Mouse (Mus musculus) lung, adult 2 months (tissue): Measurements from ENCODE around the gene Pcsk4. TPM values are rescaled to one million over a fixed set of nuclear protein-coding genes. Genes with fewer than 3 reads are reported as not detected.
A peak's percentile ranks its signal among the peaks of the same experiment; 100 is the strongest.

Source experiments
- DNase-seq: peaks from one replicate; pipeline ENCODE4 v3.0.0; 2022
- H3K4me1 ChIP-seq: fragments of 200-500 bp; 2 replicates; pipeline ENCODE4 v1.6.1; 2011; ENCODE audit warnings: low read length; ENCODE audit not compliant: control insufficient read depth, insufficient read depth
- H3K4me3 ChIP-seq: fragments of 200-500 bp; replicated peaks from 2 replicates; pipeline ENCODE3; 2011; ENCODE audit warnings: low read depth, mild to moderate bottlenecking, control low read depth, low read length; ENCODE audit errors: extremely low read depth
- CTCF ChIP-seq: fragments of 200-500 bp; IDR thresholded peaks from 2 replicates; pipeline ENCODE4 v1.5.1; 2011; ENCODE audit warnings: mild to moderate bottlenecking, low read length, control low read depth; ENCODE audit not compliant: insufficient read depth
- POLR2A ChIP-seq: fragments of 200-500 bp; IDR thresholded peaks from 2 replicates; pipeline ENCODE4 v1.6.1; 2011; ENCODE audit warnings: low read depth, mild to moderate bottlenecking, control low read depth, low read length, borderline replicate concordance; ENCODE audit errors: extremely low read depth
- WGBS: fragments of 180-500 bp; shearing (Covaris S2); methylation state at CpG from one replicate; pipeline ENCODE4 v1.1.7; 2018; 5-methylcytosine and 5-hydroxymethylcytosine counted together
- polyA plus RNA-seq: library from polyadenylated mRNA; depleted of rRNA; stranded (reverse); fragments of >200 nt; gene quantifications from 2 replicates; pipeline ENCODE4 v1.2.3, GENCODE M21; 2012; rRNA removed

Gene Pcsk4
- polyA plus RNA-seq, 1 experiment: 10.4 TPM

DNA sequence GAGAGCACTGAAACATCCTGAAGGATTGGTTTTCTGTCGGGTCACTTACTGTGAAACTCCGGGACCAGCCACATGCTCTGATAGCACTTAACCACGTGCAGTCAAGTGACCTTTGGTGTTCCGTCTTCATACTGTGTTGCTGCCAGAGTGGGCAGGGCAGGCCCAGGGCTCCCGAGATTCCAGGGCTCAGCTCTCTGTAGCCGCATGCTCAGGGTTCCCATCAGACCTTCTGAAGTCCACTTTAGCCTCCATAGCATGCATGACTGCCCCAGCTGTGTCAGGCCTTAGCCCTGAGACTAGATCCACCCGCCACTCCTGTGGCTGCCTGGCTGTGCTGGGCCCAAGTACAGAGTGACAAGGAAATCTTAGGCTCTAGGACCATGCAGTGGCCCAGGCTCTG is 48.0 kb downstream of the Pcsk4 start:
- TF ChIP-seq CTCF (no peak), POLR2A (no peak)
- Histone ChIP-seq H3K4me3 (no peak overlapping the region), H3K4me1 (0 out of 2 replicates have a peak, but pooled peaks cover 4% of the 10 kb centered on the region)
- WGBS: 64% methylated on average over 7 of the region's 7 CpGs
- peak; percentile 43 for DNase-seq

DNA sequence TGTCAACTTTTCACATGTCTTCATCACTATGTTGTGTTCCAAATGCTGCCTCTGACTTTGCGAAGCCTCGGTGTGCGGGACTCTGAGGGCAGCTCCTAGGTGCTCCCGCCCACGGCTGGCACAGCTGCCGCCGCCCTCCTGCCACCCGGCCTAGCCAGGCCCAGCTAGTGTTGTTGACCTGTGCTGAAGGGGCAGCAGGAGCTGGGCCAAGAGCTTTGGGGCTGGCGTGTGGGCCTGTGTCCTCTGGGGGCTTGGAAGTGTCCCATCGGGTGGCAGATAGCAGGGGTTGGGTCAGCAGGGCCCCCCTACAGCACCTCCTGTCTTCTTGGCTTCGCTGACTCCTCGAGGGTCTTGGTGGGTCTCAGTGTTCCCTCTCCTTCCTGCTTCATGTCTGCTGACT is 50.0 kb downstream of the Pcsk4 start:
- DNase-seq: no peak
- Histone ChIP-seq H3K4me1 (0 out of 2 replicates have a peak, but pooled peaks cover 4% of the 10 kb centered on the region), H3K4me3 (no peak overlapping the region)
- no peak for TF ChIP-seq CTCF
- no peak for TF ChIP-seq POLR2A
- WGBS: 84% methylated on average over 12 of the region's 12 CpGs

DNA sequence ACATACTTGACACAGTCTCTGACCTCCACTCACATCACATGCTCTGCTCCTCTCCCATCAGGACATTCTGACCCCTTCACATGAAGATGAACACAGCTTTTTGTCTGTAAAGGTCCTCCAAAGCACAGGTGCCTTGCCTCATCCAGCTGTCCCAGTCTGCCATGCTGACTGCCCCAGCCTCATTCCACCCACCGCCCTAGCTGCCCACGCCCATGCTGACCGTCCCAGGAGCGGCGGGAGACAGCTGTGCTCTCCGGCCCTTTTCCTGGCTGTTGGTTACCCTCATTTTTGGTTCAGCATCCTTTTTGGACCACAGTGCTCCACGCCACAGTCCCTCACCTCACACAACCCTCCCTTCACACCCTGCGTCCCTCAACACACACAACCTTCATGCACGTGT is 50.9 kb downstream of the Pcsk4 start:
- DNase-seq: no peak
- H3K4me3 ChIP-seq: no peak overlapping the region
- 89% methylated on average over 9 of the region's 9 CpGs for WGBS
- H3K4me1 ChIP-seq: 0 out of 2 replicates have a peak, but pooled peaks cover 4% of the 10 kb centered on the region
- TF ChIP-seq CTCF: no peak
- no peak for TF ChIP-seq POLR2A

DNA sequence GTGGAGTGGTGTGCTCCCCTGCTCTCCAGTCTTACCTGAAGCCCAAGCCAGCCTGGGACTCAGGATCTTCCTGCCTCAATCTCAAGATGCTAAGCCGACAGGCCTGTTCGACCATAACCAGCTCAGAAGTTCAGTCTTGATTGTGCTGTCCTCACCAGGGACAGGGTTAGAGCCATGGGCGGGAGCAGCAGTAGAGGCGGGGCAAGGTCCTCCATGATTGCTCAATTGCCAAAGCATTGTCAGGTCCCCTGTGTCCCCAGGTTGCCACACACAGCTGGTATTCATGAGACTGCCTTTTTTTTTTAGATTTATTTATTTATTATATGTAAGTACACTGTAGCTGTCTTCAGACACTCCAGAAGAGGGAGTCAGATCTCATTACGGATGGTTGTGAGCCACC is 53.1 kb downstream of the Pcsk4 start:
- TF ChIP-seq POLR2A: no peak
- no peak for TF ChIP-seq CTCF
- no peak for DNase-seq
- Histone ChIP-seq H3K4me3 (no peak overlapping the region), H3K4me1 (peaks cover 2% of the 10 kb centered on the region; the same call in 1 of the 2 replicates)
- WGBS: 66% methylated on average over 5 of the region's 5 CpGs

DNA sequence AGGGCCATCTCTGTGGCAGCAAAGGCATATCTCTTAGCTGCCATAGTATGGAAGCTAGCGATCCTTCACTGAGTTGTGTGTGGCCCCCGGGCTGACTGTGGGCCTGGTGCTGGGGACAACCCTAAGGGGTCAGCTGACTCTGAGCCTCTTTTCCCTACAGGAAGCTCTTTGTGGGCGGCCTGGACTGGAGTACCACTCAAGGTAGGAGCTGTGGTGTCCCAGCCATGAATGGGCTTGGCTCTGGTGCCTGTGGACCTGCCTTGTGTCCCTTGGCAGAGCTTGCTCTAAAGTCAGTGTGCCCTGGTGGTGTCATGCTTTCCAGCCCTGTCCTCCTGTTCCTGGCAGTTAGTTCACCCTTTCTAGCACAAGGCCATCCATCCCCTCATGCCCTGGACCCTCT is 55.5 kb downstream of the Pcsk4 start:
- TF ChIP-seq POLR2A (no peak), CTCF (no peak)
- Histone ChIP-seq H3K4me3 (no peak overlapping the region), H3K4me1 (peaks cover 14% of the 10 kb centered on the region; the same call in 1 of the 2 replicates)
- 70% methylated on average over 3 of the region's 3 CpGs for WGBS
- no peak for DNase-seq

DNA sequence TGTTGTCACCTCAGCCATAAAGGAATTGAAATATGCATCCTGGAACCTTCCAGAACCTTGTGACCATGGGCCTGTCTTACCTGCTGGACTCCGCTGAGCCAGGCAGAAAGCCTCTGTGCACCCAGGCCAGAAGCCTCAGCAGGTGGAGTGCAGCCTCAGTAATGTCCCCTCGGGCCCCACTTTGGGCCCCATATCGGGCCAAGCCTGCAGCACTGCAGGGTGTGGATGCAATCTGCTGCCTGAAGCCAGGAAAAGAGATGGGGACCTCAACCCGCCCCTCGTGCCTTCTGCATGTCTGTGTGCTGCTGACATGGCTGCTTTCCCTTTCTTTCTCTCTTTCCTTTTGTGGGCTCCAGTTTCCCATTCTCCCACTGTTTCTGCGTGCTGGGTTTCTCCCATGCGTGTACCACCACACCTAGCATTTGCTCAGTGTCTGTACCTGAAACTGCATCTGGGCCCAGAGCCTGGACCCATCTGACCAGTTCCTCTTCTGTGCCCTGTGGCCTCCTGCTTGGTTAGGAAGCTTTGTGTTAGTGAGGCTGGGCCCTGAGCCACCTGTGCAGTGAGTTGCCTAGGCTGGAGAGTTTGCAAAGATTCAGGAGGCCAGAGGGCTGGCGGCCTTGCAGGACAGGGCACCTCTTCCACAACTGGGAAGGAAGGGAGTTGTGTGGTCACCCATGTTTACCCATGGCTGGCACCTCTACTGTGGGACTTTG is 57.3 kb downstream of the Pcsk4 start:
- 65% methylated on average over 8 of the region's 8 CpGs for WGBS
- peaks cover 19% of the 10 kb centered on the region for H3K4me1 ChIP-seq
- no peak overlapping the region for H3K4me3 ChIP-seq
- no peak for DNase-seq
- TF ChIP-seq CTCF (no peak), POLR2A (no peak)

Other genes starting within 250 kb of the Pcsk4 start
- 83.7 and 85.8 TPM in 2 replicates for gene Sbno2, start 223.9 kb downstream of the Pcsk4 start, polyA plus RNA-seq
- gene Stk11, start 213.7 kb downstream of the Pcsk4 start, polyA plus RNA-seq: 161 and 168 TPM in 2 replicates
- gene Atp5d, start 190.9 kb downstream of the Pcsk4 start, polyA plus RNA-seq: 709 and 1,054 TPM in 2 replicates
- 29.9 and 31.5 TPM in 2 replicates for gene Cbarp, start 188.7 kb downstream of the Pcsk4 start, polyA plus RNA-seq
- gene Midn, start 181.2 kb downstream of the Pcsk4 start, polyA plus RNA-seq: 110 and 150 TPM in 2 replicates
- gene Cirbp, start 163.5 kb downstream of the Pcsk4 start, polyA plus RNA-seq: 162 and 200 TPM in 2 replicates
- gene 1600002K03Rik, start 156.6 kb downstream of the Pcsk4 start, polyA plus RNA-seq: 11.2 and 14.0 TPM in 2 replicates
- gene Efna2, start 150.0 kb downstream of the Pcsk4 start, polyA plus RNA-seq: 3.6 and 4.7 TPM in 2 replicates
- 39.6 and 42.0 TPM in 2 replicates for gene Mum1, start 103.1 kb downstream of the Pcsk4 start, polyA plus RNA-seq
- 421 and 497 TPM in 2 replicates for gene Ndufs7, start 80.4 kb downstream of the Pcsk4 start, polyA plus RNA-seq
- gene Gamt, start 68.5 kb downstream of the Pcsk4 start, polyA plus RNA-seq: 26.4 and 29.7 TPM in 2 replicates
- gene Dazap1, start 68.0 kb downstream of the Pcsk4 start, polyA plus RNA-seq: 65.9 and 68.5 TPM in 2 replicates
- gene Rps15, start 37.0 kb downstream of the Pcsk4 start, polyA plus RNA-seq: 1,318 and 1,397 TPM in 2 replicates
- gene Apc2, start 33.5 kb downstream of the Pcsk4 start, polyA plus RNA-seq: 3.8 and 4.1 TPM in 2 replicates
- gene 2310011J03Rik, start 9.0 kb downstream of the Pcsk4 start, polyA plus RNA-seq: 58.4 and 62.4 TPM in 2 replicates
- 23.7 and 26.8 TPM in 2 replicates for gene Reep6, start 455 bp upstream of the Pcsk4 start, polyA plus RNA-seq
- gene Adamtsl5, start 18.9 kb upstream of the Pcsk4 start, polyA plus RNA-seq: 87.6 and 89.2 TPM in 2 replicates
- 5.5 and 6.0 TPM in 2 replicates for gene Plk5, start 27.0 kb upstream of the Pcsk4 start, polyA plus RNA-seq
- gene Mex3d, start 58.2 kb upstream of the Pcsk4 start, polyA plus RNA-seq: 37.5 and 48.3 TPM in 2 replicates
- 131 and 143 TPM in 2 replicates for gene Mbd3, start 70.1 kb upstream of the Pcsk4 start, polyA plus RNA-seq
- 1,202 and 1,263 TPM in 2 replicates for gene Uqcr11, start 77.3 kb upstream of the Pcsk4 start, polyA plus RNA-seq
- 94.7 and 98.6 TPM in 2 replicates for gene Tcf3, start 104.1 kb upstream of the Pcsk4 start, polyA plus RNA-seq
- not detected in 2 replicates for gene Onecut3, start 165.3 kb upstream of the Pcsk4 start, polyA plus RNA-seq
- 0.08 and 0.11 TPM in 2 replicates for gene Atp8b3, start 209.6 kb upstream of the Pcsk4 start, polyA plus RNA-seq
- 61.8 and 62.7 TPM in 2 replicates for gene Rexo1, start 232.1 kb upstream of the Pcsk4 start, polyA plus RNA-seq
- 24.8 and 31.5 TPM in 2 replicates for gene Klf16, start 247.8 kb upstream of the Pcsk4 start, polyA plus RNA-seq